Mouse (Mus musculus) cerebellum, postnatal 10 days (tissue): ENCODE measurements at regions not wholly inside any gene's neighbourhood (a gene's known extent, or its start where the extent isn't known, plus 50 kb on each side); places are given as distances from the start of the nearest gene placed in this dataset.

ENCODE experiments used
- DNase-seq, 2 experiments: peaks; one replicate each; pipeline ENCODE4 v3.0.0; 2021; ENCODE audit warnings: mixed read lengths in 2 of 2

- no peak for DNase-seq
These were observed 324.9 kb upstream of the Ptchd4 start for GRCm38 (mm10) chr17:41990804-41991203.

GRCm38 (mm10) chr17:42008415-42008814 is 307.3 kb upstream of the Ptchd4 start:
- no peak for DNase-seq

GRCm38 (mm10) chr17:42024295-42024694 is 291.5 kb upstream of the Ptchd4 start:
- DNase-seq, result peak in 1 of 2 experiments; percentile 12

GRCm38 (mm10) chr17:42027253-42027652 is 288.5 kb upstream of the Ptchd4 start:
- DNase-seq, result no peak

- DNase-seq, result peak; percentile 66 to 79
These were observed 286.3 kb upstream of the Ptchd4 start for GRCm38 (mm10) chr17:42029452-42029851.

- DNase-seq, result no peak
These were observed 278.7 kb upstream of the Ptchd4 start for GRCm38 (mm10) chr17:42037089-42037488.

GRCm38 (mm10) chr17:42049779-42050515 is 265.8 kb upstream of the Ptchd4 start:
- no peak for DNase-seq

- peak in 1 of 2 experiments; percentile 10 for DNase-seq
These were observed 224.8 kb upstream of the Ptchd4 start for GRCm38 (mm10) chr17:42090764-42091452.

GRCm38 (mm10) chr17:42113684-42114083 is 202.1 kb upstream of the Ptchd4 start:
- peak in 1 of 2 experiments; percentile 7 for DNase-seq

GRCm38 (mm10) chr17:42120759-42121158 is 195.0 kb upstream of the Ptchd4 start:
- peak; percentile 79 for DNase-seq

GRCm38 (mm10) chr17:42126488-42127237 is 189.1 kb upstream of the Ptchd4 start:
- peak; percentile 88 to 89 for DNase-seq

- DNase-seq, result no peak
These were observed 146.2 kb upstream of the Ptchd4 start for GRCm38 (mm10) chr17:42169391-42170018.

GRCm38 (mm10) chr17:42188531-42188930 is 127.2 kb upstream of the Ptchd4 start:
- peak; percentile 57 to 70 for DNase-seq

- peak; percentile 92 to 94 for DNase-seq
These were observed 125.4 kb upstream of the Ptchd4 start for GRCm38 (mm10) chr17:42190206-42190902.
